Mouse (Mus musculus) common myeloid progenitor, adult 5-6 weeks (primary cell): ENCODE measurements at regions not wholly inside any gene's neighbourhood (a gene's known extent, or its start where the extent isn't known, plus 50 kb on each side); places are given as distances from the start of the nearest gene placed in this dataset.

Experiments
- ATAC-seq: replicated peaks from 2 replicates; pipeline ENCODE4 v1.8.0; 2016; ENCODE audit warnings: low read depth, mild to moderate bottlenecking, moderate TSS enrichment, inconsistent platforms; ENCODE audit not compliant: poor library complexity, severe bottlenecking

DNA sequence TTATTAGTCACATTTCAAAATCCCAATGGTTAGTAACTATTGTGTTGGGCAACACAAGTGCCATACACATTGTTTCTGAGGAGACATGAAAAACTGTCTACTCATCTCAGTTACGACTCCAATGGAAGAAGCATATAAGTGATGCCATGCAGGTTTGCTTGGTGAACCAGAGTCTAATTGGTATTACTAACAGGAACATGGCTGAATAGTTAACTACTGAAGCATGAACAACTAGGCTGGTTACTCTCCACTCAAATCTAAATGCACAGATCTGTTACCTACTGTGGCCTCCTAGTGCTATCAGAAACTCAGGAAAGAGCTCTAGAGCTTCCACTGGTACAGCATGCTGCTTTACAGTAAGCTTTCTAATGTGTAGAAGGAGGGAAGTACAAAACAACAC, 503.5 kb upstream of the Sox9 start:
- no peak for ATAC-seq

DNA sequence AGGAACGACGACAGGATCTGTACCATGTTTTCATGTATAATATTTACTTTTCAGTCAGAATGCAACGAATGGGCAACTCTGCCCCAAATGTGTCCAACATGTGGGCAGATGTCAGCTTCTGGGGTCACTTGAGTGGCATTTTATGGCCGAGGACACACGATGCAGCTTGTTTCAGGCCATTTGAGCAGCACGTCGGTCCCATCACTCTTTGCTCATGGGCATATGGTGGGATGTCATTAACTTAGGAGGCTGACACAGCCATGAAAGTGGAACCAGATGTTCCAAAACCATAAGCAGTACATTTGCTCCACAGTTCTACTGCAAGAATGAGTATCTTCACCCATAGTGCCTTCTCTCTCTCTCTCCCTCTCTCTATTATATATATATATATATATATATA, 499.1 kb upstream of the Sox9 start:
- no peak for ATAC-seq

DNA sequence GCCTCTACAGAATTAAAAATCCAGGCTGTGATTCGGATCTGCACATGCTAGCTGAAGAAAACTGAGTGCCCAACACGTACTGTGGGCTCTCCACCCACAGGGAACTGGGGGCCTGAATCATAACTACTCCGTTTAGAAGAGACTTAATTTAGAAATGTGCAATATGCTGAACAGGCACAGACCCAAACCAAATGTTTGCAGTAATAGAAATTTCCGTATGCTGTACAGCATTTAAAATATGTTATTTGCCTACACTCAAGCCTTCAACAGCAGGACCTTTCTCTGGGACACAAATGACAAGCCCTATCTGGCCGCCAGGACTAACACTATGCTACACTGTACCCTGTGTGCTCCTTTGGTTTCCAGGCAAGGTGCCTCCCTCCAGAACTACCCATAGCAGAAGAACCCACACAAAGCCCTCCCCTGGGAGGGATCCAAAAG, 483.1 kb upstream of the Sox9 start:
- no peak for ATAC-seq

DNA sequence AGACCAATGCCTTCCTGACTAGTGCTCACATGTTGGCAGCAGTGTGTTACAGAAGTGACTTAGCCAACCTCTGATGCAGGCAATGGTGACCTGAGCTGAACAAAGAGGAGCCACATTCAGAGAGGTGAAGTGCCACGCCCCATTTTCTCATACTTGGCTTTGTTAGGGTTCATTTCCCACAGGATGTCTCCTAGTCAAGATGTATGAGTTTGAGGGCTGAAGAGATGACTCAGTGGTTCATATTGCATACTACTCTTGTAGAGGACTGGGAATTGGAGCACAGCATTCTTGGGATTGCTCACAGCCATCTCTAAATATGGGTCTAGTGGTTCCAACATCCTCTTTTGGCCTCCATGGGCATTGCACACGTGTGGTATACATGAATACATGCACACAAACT, 478.9 kb upstream of the Sox9 start:
- no peak for ATAC-seq

DNA sequence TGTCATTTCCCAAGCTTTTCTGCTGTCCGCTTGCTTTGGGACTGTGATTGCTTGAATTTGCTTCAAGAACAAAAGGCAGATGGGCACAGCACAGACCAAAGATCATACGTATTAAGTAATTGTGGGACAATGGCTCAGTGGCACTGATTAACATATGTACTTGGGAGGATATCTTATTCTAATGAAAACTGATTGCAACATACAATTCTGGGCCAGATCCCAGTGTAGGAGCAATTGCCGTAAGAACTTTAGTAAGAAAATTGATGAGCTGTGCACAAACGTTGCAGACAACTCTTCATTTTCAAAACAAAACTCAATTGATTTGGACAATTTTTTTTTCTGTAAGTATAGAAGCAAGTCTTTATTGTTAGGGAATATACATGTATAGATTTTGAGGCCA, 456.2 kb upstream of the Sox9 start:
- no peak for ATAC-seq

DNA sequence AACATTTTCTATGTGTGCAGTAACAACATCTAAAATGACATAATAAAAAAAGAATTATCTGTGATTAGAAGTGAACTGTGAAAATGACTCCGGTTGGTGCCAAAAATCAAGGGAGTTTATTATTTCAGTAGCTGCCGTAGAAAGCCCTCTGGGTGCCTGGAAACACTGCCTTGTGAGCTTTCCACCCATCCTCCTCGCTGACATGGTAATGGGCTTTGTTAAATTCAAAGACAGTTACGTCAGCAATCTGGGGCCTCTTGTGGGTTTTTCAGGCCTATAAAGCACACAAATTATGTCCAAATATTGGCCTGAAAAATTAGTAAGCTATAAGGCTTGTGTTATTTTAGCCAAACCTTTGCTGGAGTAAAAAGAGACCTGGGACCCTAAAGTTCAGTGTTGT, 454.4 kb upstream of the Sox9 start:
- no peak for ATAC-seq

DNA sequence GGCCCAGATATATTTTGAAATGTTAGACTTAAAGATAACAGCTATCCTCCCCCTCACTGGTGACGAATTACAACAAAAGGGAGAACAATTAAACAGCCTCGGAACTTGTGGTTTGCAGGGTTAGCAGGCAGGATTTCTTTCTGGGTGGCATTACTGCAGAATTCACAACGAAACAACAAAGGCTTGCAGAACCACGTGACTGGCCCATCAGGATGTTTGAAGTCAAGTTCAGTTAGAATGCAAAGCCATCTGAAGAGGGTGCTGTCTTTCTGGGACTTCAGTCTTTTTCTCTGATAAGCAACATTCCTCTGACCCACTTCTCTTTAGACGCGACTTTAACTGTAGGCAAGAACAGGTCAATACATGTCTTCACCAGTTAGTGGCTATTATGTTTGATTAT, 436.9 kb upstream of the Sox9 start:
- ATAC-seq = no peak

DNA sequence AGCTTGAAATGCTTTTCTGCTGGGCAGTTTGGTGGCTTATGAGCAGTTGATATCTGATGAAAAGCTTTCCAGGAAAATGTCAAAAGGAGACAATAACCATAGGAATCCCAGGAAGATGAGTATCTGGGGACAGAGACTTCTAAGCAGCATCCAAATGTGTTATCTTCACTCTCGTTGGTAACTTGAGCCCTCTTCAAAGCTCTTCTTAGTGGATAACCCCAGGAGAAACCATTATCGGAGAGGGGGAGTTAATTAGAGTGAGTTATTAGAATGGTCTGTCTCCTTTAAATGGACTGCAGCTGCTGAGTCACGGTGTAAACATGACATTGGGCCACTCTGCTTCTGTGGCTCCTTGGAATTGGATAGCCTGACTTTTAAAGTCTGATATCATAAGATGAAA, 436.4 kb upstream of the Sox9 start:
- no peak for ATAC-seq

DNA sequence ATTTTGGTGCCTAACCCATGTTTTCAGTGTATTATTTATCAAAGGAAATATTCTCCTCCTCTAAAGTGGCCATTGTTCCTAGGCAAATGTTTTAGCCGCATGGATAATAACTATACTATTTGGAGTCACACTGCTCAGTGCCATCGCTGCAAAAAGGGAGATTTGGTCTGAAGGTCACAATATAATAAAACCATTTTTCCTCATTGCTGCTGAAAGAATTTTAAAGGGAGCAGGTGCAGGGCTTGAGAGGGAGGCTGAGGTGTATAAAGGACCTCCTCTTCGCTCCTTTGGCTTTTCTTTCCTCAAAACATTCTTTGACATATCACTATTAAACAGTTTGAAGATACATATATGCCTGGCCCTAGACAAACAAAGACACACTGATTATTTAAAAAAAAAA, 435.9 kb upstream of the Sox9 start:
- ATAC-seq = no peak

DNA sequence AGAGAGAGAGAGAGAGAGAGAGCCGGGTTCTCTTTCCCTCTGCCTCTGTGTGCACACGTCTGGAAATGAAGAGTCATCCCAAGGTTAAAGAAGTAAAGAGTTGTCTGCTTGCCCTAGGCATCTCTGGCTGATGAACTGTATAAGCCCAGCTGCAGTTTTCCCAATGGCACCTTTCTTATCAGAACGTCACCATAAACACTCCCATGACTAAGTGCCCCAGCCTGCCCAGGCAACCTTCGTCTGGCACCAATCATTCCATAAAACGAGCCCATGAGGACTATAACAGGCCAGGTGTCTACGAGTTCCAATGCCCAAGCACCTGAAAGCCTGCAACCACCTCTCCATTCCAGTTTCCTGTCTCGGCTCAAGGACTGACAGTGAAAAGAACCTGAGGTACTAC, 435.5 kb upstream of the Sox9 start:
- ATAC-seq = no peak

DNA sequence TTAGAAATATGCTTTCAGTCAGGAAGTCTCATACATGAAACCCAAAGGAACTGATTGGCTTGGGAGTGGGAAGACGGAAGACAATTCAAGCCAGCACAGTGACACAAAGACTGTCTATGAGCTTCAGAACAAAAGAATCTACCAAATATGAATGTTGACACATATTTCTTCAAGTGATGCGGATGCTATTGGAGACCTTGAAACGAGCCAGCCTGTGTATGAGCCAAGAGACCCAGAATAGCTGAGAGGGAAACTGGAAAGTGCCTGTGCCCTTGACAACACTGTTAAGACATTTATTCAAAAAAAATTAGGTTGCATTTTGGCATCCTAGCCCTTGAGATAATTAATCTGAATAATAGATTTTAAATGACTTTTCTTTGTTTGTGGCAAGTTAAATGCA, 426.7 kb upstream of the Sox9 start:
- ATAC-seq = no peak

DNA sequence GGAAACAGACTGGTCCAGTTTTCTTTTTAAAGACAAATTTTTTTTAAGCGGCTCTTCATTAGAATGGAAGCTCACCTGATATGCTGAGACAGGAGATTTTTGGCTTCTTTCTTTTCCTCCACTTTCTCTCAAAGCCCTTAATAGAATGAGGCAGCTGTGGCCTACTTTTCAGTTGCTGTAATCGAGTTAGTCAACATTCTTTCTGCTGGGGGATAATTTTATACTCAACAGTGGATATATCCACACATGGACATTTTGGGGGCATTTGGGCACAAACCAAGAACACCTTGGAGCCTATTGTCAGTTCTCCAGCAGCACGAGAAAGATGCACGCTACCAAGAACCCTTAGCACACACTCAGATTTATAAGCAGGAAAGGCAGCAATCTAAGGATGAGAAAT, 415.3 kb upstream of the Sox9 start:
- ATAC-seq = no peak

DNA sequence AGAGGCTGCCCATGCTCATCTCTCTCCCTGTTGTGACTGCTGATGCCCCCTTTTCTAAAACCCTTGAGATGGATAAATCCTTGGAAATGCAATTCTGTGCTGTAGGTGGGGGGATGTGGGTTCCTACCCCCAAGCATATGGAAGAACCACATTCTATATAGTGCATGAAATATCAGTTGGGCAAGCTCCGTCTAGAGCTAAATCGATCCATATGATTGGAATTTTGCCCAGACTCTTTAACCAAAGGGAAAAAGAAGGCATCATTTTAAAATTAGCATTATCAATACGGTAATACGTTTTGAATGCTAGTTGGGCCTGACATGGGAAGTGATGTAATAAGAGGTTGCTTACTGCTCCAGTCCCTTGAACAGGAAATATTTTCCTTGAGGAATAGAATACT, 411.1 kb upstream of the Sox9 start:
- no peak for ATAC-seq

DNA sequence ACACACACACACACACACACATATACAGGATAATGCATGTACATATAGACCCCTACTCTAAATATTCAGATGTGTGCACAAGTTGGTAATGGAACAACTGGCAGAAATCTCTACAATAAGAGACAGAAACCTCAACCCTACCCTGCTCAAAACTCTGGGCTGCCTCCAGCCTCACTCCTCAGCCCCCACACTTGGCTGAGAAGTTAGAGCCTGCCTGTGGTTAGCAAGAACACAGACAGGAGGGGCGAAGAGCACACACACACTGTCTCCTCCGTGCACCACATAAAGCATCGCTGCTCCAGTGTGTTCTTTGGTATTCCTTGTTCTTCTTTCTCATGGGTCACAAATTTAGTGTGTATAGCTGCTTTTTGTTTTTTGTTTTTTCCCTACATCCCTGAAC, 382.0 kb upstream of the Sox9 start:
- no peak for ATAC-seq

DNA sequence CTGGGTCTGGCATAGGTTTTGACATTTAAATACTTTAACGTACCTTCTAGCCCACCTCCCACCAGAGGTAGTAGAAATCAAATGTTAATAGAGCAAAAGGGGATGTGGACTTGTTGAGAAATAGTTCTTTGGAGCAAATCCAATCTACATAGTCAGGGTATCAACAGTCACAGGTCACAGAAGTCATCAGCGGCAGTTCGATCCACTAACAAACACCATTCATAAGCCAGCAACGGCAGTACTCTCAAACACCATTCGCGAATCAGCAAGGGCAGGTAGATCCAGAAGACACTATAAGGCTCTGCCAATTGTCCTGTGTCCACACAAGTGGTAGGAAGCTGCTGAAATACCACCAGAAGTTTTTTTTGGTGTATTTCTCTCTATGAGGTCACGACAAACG, 374.3 kb upstream of the Sox9 start:
- no peak for ATAC-seq

DNA sequence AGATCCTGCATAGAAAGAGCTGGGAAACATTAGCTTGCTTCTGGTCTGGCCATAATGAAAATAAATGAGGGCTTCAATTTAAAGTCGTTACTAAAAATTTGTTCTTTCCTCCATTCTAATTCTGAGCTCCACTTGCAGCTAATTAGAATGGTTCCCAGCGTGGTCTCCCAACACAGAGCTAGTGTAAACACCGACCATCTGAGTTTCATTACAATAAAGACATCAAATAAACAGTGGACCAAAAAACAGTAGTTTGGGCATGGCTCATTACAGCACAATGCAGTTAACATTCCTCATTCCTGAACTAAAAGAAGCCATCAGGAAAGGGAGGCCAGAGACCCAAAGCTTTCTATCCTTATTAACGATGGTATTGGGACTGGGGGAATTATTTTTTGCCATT, 369.6 kb upstream of the Sox9 start:
- no peak for ATAC-seq

DNA sequence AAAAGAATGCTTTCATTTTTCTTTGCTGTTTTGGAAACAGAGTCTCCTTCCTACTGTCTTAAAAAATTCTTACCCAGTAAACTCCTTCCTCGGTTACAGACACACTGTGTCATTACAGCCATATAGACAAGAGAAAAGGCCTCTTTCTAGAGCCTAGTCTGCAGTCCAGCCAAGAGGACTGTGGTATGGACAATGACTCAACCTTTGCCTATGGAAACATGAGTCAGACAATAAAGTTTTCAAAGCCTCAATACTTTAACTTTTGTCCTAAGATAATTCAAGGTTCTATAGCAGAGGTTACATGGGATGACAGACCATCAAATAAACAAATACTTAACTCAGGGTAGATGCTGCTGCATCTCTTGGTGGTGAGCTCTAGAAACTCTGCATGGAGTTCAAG, 339.4 kb upstream of the Sox9 start:
- no peak for ATAC-seq

DNA sequence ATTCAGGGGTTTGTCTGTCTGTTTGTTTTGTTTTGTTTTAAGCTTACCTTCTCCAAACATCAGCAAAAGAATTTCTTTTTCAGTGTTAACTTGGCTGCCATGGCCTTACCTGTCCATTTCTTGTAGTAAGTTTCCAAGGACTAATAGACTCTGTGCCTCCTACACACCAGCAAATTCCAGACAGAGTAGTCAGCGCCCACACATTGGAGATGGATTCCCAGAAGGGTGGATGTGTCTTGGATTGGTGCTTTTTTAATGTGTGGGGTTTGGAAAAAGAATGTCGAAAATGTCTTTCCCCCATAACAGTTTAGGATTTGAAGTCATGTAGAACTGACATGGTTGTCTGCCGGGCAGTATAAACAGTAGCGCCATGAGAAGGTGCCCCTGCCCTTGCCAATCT, 338.1 kb upstream of the Sox9 start:
- no peak for ATAC-seq

DNA sequence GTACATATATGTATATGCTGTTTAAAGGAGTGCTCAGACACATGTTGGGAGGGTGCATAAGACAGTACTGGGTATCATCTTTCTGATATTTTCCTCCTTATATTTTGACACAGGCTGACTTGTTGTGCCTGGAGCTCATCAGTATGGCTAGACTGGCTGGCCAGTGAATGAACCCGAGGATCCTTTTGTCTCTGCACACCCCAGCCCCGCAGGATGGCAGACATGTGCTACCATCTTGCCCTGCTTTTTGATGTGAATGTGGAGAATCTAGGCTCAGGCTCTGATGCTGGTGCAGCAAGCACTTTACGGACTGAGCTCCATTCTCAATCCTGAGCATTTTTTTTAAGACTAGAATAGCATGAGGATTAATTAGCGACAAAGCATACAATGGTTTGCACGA, 332.4 kb upstream of the Sox9 start:
- ATAC-seq = no peak

DNA sequence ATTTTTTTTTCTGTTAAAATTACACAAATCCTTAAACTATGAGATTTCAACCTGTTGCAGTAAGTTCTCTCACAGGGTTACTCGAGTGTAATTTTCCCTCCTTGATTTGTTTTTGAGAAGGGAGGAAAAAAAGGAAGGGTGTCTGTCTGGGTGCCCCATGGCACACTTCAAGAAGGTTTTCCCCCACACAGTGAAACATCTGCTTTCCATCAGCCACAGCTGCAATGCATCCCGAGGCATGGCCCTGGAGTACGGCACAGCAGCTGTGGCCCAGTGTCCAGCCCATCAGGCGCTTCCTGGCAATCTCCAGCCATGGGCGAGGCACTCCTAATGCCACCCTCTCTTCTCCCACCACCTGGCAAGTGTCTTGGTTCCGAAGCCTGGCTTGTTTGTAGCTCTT, 331.8 kb upstream of the Sox9 start:
- ATAC-seq = no peak

DNA sequence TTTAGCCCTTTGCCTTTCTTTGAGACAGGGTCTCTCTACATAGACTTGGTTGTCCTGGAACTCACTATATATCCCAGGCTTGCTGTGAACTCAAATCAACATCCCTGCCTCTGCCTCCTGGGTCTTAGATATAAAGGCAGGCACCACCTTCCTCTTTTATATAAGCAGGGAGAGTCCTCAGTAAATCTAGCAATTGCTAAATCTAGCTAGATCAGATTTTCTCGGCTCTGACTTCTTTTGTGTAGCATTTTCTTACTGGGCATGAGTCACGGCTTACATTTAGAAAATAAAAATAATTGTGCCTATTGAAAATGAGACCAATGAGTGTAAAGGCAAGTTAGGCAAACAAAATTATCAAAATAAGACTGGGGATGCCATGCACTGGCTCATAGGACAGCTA, 323.9 kb upstream of the Sox9 start:
- ATAC-seq = no peak

DNA sequence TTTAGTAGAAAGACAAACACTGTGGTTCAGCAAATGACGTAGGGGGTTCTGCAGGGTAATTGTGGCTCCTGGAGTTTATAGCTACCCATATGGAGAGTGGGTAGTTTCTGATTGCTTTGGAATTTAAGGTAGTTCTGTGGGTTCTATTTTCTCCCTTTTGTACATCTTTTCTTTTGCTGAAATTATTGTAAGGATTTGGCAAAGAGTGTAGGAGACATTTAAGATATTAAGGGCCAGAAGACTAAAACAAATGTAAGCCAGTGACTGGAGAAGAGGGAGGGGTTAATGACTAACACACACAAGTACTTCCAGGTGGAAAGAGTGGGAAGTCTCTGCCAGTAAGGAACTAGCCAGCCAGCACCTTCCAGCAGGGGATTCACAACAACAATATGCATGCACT, 318.9 kb upstream of the Sox9 start:
- ATAC-seq = no peak

DNA sequence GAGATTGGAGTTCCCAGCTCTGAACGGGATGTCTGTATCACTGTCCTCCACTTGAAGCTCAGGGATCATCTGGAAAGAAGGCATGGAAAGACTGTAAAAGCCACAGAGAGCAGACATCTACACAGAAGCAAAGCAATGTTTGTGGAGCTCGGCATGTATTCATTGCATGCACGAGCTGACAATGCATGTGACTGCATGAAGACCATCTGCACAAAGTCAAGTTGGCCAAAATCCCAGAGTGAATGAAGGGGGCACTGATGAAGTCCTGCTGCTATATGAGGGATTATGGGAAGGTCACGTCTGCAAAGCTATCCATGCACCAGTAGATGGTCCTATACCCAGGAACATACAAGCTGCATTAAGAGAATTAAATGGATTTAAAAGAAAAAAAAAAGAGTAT, 317.6 kb upstream of the Sox9 start:
- ATAC-seq = no peak
